ENCODE assay signal across 8 mouse cellular contexts in genomic region chr16:90422108-90422529, GRCm38 (mm10). TPM values are rescaled to one million over a fixed set of nuclear protein-coding genes. Genes with fewer than 3 reads are reported as not detected.
DNase-seq lines count a peak whose midpoint lies in the region; ATAC-seq and TF ChIP-seq lines count a peak whose summit lies in the region.

No protein-coding gene starts in this region.

- no peak overlapping the region for H3K4me3 ChIP-seq in cortical plate, adult 2 months (ENCODE audit: insufficient read depth, low read length)
- no peak overlapping the region for H3K4me3 ChIP-seq in heart, embryonic 16.5 days (ENCODE audit: low read length)
- H3K4me3 ChIP-seq in midbrain, embryonic 11.5 days (ENCODE audit: low read depth, low read length) = no peak overlapping the region
- no peak overlapping the region for H3K4me3 ChIP-seq in stomach, embryonic 16.5 days (replicated peaks; ENCODE audit: low read length)

- H3K4me2 ChIP-seq in heart, embryonic 16.5 days (ENCODE audit: low read depth, low read length) = no peak overlapping the region
- H3K4me2 ChIP-seq in midbrain, embryonic 11.5 days = no peak overlapping the region
- H3K4me2 ChIP-seq in stomach, embryonic 16.5 days (ENCODE audit: low read depth, low read length) = peak overlapping the region; percentile 6; the same call in 1 of the 2 replicates

- TF ChIP-seq CTCF in cortical plate, adult 2 months (IDR thresholded peaks at IDR 0.05; ENCODE audit: extremely low read depth, insufficient read depth, low read length) = no peak

- no peak for TF ChIP-seq POLR2A in cortical plate, adult 2 months (IDR thresholded peaks at IDR 0.05; ENCODE audit: extremely low read depth, insufficient read depth, low read length)

- no peak for ATAC-seq in heart, embryonic 16.5 days (replicated peaks; ENCODE audit: extremely low read depth, insufficient read depth, low FRiP score)
- no peak for ATAC-seq in midbrain, embryonic 11.5 days (ENCODE audit: low FRiP score)
- ATAC-seq in stomach, embryonic 16.5 days (ENCODE audit: insufficient read depth, low FRiP score) = no peak
- no peak for ATAC-seq in CD4-positive, CD25-positive, alpha-beta regulatory T cell, adult 4 months

- H3K9me3 ChIP-seq in heart, embryonic 16.5 days (replicated peaks; ENCODE audit: control insufficient read depth, low read length) = no peaks in the 10 kb centered on the region
- H3K9me3 ChIP-seq in midbrain, embryonic 11.5 days (ENCODE audit: control insufficient read depth, low read length) = no peaks in the 10 kb centered on the region
- no peaks in the 10 kb centered on the region for H3K9me3 ChIP-seq in stomach, embryonic 16.5 days (replicated peaks; ENCODE audit: control insufficient read depth, low read length)

- peaks cover 1% of the 10 kb centered on the region; the same call in 1 of the 2 replicates for H3K4me1 ChIP-seq in cortical plate, adult 2 months (ENCODE audit: control insufficient read depth, insufficient read depth, low read length)
- peaks cover 60% of the 10 kb centered on the region for H3K4me1 ChIP-seq in heart, embryonic 16.5 days (ENCODE audit: control insufficient read depth, insufficient read depth, low read length)
- peaks cover 27% of the 10 kb centered on the region for H3K4me1 ChIP-seq in midbrain, embryonic 11.5 days (ENCODE audit: control insufficient read depth, insufficient read depth, low read length)
- H3K4me1 ChIP-seq in stomach, embryonic 16.5 days (ENCODE audit: control insufficient read depth, insufficient read depth, low read length) = peaks cover 46% of the 10 kb centered on the region

- peaks cover 3% of the 10 kb centered on the region; the same call in 1 of the 2 replicates for H3K36me3 ChIP-seq in heart, embryonic 16.5 days (ENCODE audit: control insufficient read depth, insufficient read depth)
- H3K36me3 ChIP-seq in midbrain, embryonic 11.5 days (ENCODE audit: control insufficient read depth, insufficient read depth, low read length) = no peaks in the 10 kb centered on the region
- no peaks in the 10 kb centered on the region for H3K36me3 ChIP-seq in stomach, embryonic 16.5 days (ENCODE audit: control insufficient read depth, insufficient read depth, low read length)

- H3K27ac ChIP-seq in cortical plate, adult 2 months (ENCODE audit: insufficient read depth, low read length) = peak overlapping the region; percentile 33; the same call in 1 of the 2 replicates
- H3K27ac ChIP-seq in heart, embryonic 16.5 days (ENCODE audit: low read length) = peak overlapping the region; percentile 34
- no peak overlapping the region for H3K27ac ChIP-seq in midbrain, embryonic 11.5 days (ENCODE audit: low read depth, low read length)
- peak overlapping the region; percentile 44 for H3K27ac ChIP-seq in stomach, embryonic 16.5 days (ENCODE audit: low read length)

- WGBS in heart, embryonic 16.5 days = 44% methylated on average over 11 of the region's 11 CpGs
- 62% methylated on average over 11 of the region's 11 CpGs for WGBS in midbrain, embryonic 11.5 days
- WGBS in stomach, embryonic 16.5 days = 42% methylated on average over 11 of the region's 11 CpGs

- DNase-seq in cerebellum, adult 11-12 months = peak; percentile 13
- no peak for DNase-seq in cerebellum, adult 8-10 months
- peak; percentile 63 to 65 for DNase-seq in layer of hippocampus, postnatal 10 days (ENCODE audit: low spot score in 2 of 2)
- peak; percentile 87 for DNase-seq in midbrain, embryonic 11.5 days (ENCODE audit: low spot score, missing footprints)

- H3K27me3 ChIP-seq in heart, embryonic 16.5 days (ENCODE audit: control insufficient read depth, insufficient read depth, low read length) = no peaks in the 10 kb centered on the region
- H3K27me3 ChIP-seq in midbrain, embryonic 11.5 days (ENCODE audit: control insufficient read depth, insufficient read depth, low read length) = no peaks in the 10 kb centered on the region
- no peaks in the 10 kb centered on the region for H3K27me3 ChIP-seq in stomach, embryonic 16.5 days (ENCODE audit: control insufficient read depth, insufficient read depth, low read length)

- peak overlapping the region; percentile 13; the same call in 1 of the 2 replicates for H3K9ac ChIP-seq in heart, embryonic 16.5 days (ENCODE audit: low read length)
- no peak overlapping the region for H3K9ac ChIP-seq in midbrain, embryonic 11.5 days (ENCODE audit: low read length)
- 0 out of 2 replicates have a peak overlapping the region, but pooled peaks have one; percentile 22 for H3K9ac ChIP-seq in stomach, embryonic 16.5 days (ENCODE audit: low read length)

RNA-seq across cellular contexts. Expression of gene Hunk, which starts 36.3 kb away (rescaled TPM):
- 12.1 and 14.5 TPM in 2 replicates for polyA plus RNA-seq in cortical plate, adult 2 months (2012; rRNA removed)
- polyA plus RNA-seq in heart, embryonic 16.5 days (2015; fragmentation: Nextera tagmentation; extraction: Ambion mirVana) = 7.2 and 8.3 TPM in 2 replicates
- total RNA-seq in layer of hippocampus, postnatal 10 days (2021) = 10 to 100 TPM; 28.9 to 32.6 TPM
- polyA plus RNA-seq in midbrain, embryonic 11.5 days (2014; fragmentation: Nextera tagmentation; extraction: Ambion mirVana) = 9.7 TPM in 2 replicates
- 5.6 and 6.0 TPM in 2 replicates for polyA plus RNA-seq in stomach, embryonic 16.5 days (2015; fragmentation: Nextera tagmentation; extraction: Ambion mirVana)
- polyA plus RNA-seq in CD4-positive, CD25-positive, alpha-beta regulatory T cell, adult 4 months (2017; shearing (Covaris generic)) = not detected
